ENCODE assay signal across 8 mouse cellular contexts in the genomic region with DNA sequence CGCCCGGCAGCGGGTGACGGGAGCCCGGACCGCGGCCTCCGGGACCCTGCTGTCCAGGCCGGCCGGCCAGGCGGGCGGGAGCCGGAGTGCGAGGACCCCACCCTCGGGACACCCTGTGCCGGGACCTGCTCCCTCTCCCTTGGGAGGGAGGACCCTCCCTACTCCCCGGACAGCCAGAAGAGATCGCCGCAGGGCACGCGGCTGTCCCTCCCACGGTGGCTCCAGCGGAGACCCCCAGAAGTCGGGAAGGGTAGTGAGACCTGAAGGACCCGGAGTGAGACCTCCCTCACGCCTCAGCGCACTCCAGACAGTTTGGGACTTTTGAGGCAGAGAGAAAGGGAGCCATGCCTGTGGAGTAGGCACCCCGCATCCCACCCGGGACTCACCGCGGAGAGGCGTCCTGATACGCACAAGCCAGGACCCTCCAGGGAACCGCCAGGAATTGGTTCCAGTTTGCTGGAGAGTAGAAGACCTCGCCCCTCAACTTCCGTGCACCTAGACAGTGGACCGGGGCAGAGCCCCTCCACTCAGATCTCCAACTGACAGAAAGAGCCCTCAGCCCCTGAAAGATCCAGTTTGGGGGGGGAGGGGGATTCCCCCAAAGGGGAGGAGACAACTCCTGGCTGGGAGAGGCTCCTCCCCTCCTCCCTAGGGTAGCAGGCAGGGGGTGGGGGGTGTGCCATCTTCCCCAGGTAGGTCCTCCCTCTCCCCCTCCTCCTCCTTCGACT. TPM values are rescaled to one million over a fixed set of nuclear protein-coding genes. Genes with fewer than 3 reads are reported as not detected.
DNase-seq lines count a peak whose midpoint lies in the region; ATAC-seq lines count a peak whose summit lies in the region.

No protein-coding gene starts in this region.

- H3K4me1 ChIP-seq in forebrain, embryonic 15.5 days: peaks cover 37% of the 10 kb centered on the region
- peaks cover 18% of the 10 kb centered on the region for H3K4me1 ChIP-seq in intestine, embryonic 15.5 days (replicated peaks)
- H3K4me1 ChIP-seq in liver, embryonic 16.5 days (ENCODE audit: control insufficient read depth, low read depth, low read length): peaks cover 31% of the 10 kb centered on the region
- H3K4me1 ChIP-seq in neural tube, embryonic 11.5 days (ENCODE audit: control insufficient read depth, insufficient read depth, low read length): peaks cover 11% of the 10 kb centered on the region

- WGBS in forebrain, embryonic 15.5 days: 0% methylated on average over 30 of the region's 38 CpGs
- under 1% methylated on average over 38 of the region's 38 CpGs for WGBS in intestine, embryonic 15.5 days
- WGBS in liver, embryonic 16.5 days (ENCODE audit: insufficient replicate concordance): 1% methylated on average over 38 of the region's 38 CpGs
- WGBS in neural tube, embryonic 11.5 days: under 1% methylated on average over 32 of the region's 38 CpGs

- H3K27ac ChIP-seq in forebrain, embryonic 15.5 days (replicated peaks): peak overlapping the region; percentile 32; the same call in 1 of the 2 replicates
- H3K27ac ChIP-seq in intestine, embryonic 15.5 days: peak overlapping the region; percentile 77
- peak overlapping the region; percentile 63 for H3K27ac ChIP-seq in liver, embryonic 16.5 days (ENCODE audit: low read length)
- H3K27ac ChIP-seq in neural tube, embryonic 11.5 days (ENCODE audit: low read depth, low read length): 0 out of 2 replicates have a peak overlapping the region, but pooled peaks have one; percentile 4

- peak; percentile 29 for DNase-seq in ovary, postnatal 36 days (ENCODE audit: low spot score)
- DNase-seq in ovary, postnatal 14 days (ENCODE audit: low spot score): no peak
- peak; percentile 41 to 47 for DNase-seq in cerebellum, adult 18-20 months
- peak; percentile 52 for DNase-seq in neural tube, embryonic 11.5 days (ENCODE audit: low spot score)
- DNase-seq in yolk sac, embryonic 10.5 days (ENCODE audit: low spot score): peak; percentile 62

- H3K4me3 ChIP-seq in forebrain, embryonic 15.5 days: peak overlapping the region; percentile 87
- H3K4me3 ChIP-seq in intestine, embryonic 15.5 days (replicated peaks): peak overlapping the region; percentile 94
- peak overlapping the region; percentile 78 for H3K4me3 ChIP-seq in liver, embryonic 16.5 days (ENCODE audit: low read depth, low read length)
- peak overlapping the region; percentile 82 for H3K4me3 ChIP-seq in neural tube, embryonic 11.5 days (ENCODE audit: low read depth, low read length)

- H3K27me3 ChIP-seq in forebrain, embryonic 15.5 days: no peaks in the 10 kb centered on the region
- H3K27me3 ChIP-seq in intestine, embryonic 15.5 days (replicated peaks): no peaks in the 10 kb centered on the region
- H3K27me3 ChIP-seq in liver, embryonic 16.5 days (ENCODE audit: control insufficient read depth, insufficient read depth, low read depth, low read length): peaks cover 7% of the 10 kb centered on the region; the same call in 1 of the 2 replicates
- no peaks in the 10 kb centered on the region for H3K27me3 ChIP-seq in neural tube, embryonic 11.5 days (ENCODE audit: control insufficient read depth, insufficient read depth, low read length)

- H3K36me3 ChIP-seq in forebrain, embryonic 15.5 days: no peaks in the 10 kb centered on the region
- H3K36me3 ChIP-seq in intestine, embryonic 15.5 days: no peaks in the 10 kb centered on the region
- no peaks in the 10 kb centered on the region for H3K36me3 ChIP-seq in liver, embryonic 16.5 days (ENCODE audit: control insufficient read depth, insufficient read depth)
- no peaks in the 10 kb centered on the region for H3K36me3 ChIP-seq in neural tube, embryonic 11.5 days (ENCODE audit: control insufficient read depth, insufficient read depth, low read length)

- ATAC-seq in forebrain, embryonic 15.5 days (replicated peaks): peak; percentile 73
- ATAC-seq in intestine, embryonic 15.5 days: peak; percentile 71
- peak; percentile 52 for ATAC-seq in liver, embryonic 16.5 days (ENCODE audit: low read depth)
- ATAC-seq in neural tube, embryonic 11.5 days (ENCODE audit: insufficient read depth, low FRiP score, low TSS enrichment): peak; percentile 67

- H3K9me3 ChIP-seq in forebrain, embryonic 15.5 days: no peaks in the 10 kb centered on the region
- no peaks in the 10 kb centered on the region for H3K9me3 ChIP-seq in intestine, embryonic 15.5 days
- no peaks in the 10 kb centered on the region for H3K9me3 ChIP-seq in liver, embryonic 16.5 days (replicated peaks; ENCODE audit: control insufficient read depth, low read length)
- H3K9me3 ChIP-seq in neural tube, embryonic 11.5 days (ENCODE audit: control insufficient read depth, low read length): no peaks in the 10 kb centered on the region

- H3K4me2 ChIP-seq in forebrain, embryonic 15.5 days (replicated peaks): peak overlapping the region; percentile 72
- peak overlapping the region; percentile 84 for H3K4me2 ChIP-seq in intestine, embryonic 15.5 days (replicated peaks)
- H3K4me2 ChIP-seq in liver, embryonic 16.5 days (ENCODE audit: low read depth, low read length): peak overlapping the region; percentile 98
- H3K4me2 ChIP-seq in neural tube, embryonic 11.5 days (ENCODE audit: low read depth): peak overlapping the region; percentile 82

- H3K9ac ChIP-seq in forebrain, embryonic 15.5 days (replicated peaks): peak overlapping the region; percentile 93
- H3K9ac ChIP-seq in intestine, embryonic 15.5 days: peak overlapping the region; percentile 89
- H3K9ac ChIP-seq in liver, embryonic 16.5 days (ENCODE audit: low read depth, low read length): peak overlapping the region; percentile 95
- H3K9ac ChIP-seq in neural tube, embryonic 11.5 days (ENCODE audit: low read length): peak overlapping the region; percentile 91

RNA-seq across cellular contexts. Expression of a gene that starts 0.5 kb away (rescaled TPM):
- 6.4 and 6.8 TPM in 2 replicates for polyA plus RNA-seq in forebrain, embryonic 15.5 days (2015; fragmentation: Nextera tagmentation; extraction: Ambion mirVana)
- polyA plus RNA-seq in intestine, embryonic 15.5 days (2015; fragmentation: Nextera tagmentation; extraction: Ambion mirVana): 3.9 and 4.5 TPM in 2 replicates
- polyA plus RNA-seq in liver, embryonic 16.5 days (2015; fragmentation: Nextera tagmentation; extraction: Ambion mirVana): 1.3 and 1.5 TPM in 2 replicates
- polyA plus RNA-seq in neural tube, embryonic 11.5 days (2014; fragmentation: Nextera tagmentation; extraction: Ambion mirVana): 4.8 and 5.1 TPM in 2 replicates

RNA-seq across cellular contexts. Expression of a gene that starts 18.8 kb away (rescaled TPM):
- 19.9 and 20.5 TPM in 2 replicates for polyA plus RNA-seq in forebrain, embryonic 15.5 days (2015; fragmentation: Nextera tagmentation; extraction: Ambion mirVana)
- 11.3 and 13.4 TPM in 2 replicates for polyA plus RNA-seq in intestine, embryonic 15.5 days (2015; fragmentation: Nextera tagmentation; extraction: Ambion mirVana)
- polyA plus RNA-seq in liver, embryonic 16.5 days (2015; fragmentation: Nextera tagmentation; extraction: Ambion mirVana): 12.2 and 13.0 TPM in 2 replicates
- polyA plus RNA-seq in neural tube, embryonic 11.5 days (2014; fragmentation: Nextera tagmentation; extraction: Ambion mirVana): 31.1 and 39.5 TPM in 2 replicates

RNA-seq across cellular contexts. Expression of a gene that starts 35.7 kb away (rescaled TPM):
- 0.89 and 1.3 TPM in 2 replicates for polyA plus RNA-seq in forebrain, embryonic 15.5 days (2015; fragmentation: Nextera tagmentation; extraction: Ambion mirVana)
- polyA plus RNA-seq in intestine, embryonic 15.5 days (2015; fragmentation: Nextera tagmentation; extraction: Ambion mirVana): 2.5 TPM in 2 replicates
- 0.99 and 1.1 TPM in 2 replicates for polyA plus RNA-seq in liver, embryonic 16.5 days (2015; fragmentation: Nextera tagmentation; extraction: Ambion mirVana)
- polyA plus RNA-seq in neural tube, embryonic 11.5 days (2014; fragmentation: Nextera tagmentation; extraction: Ambion mirVana): 1.8 and 2.1 TPM in 2 replicates

RNA-seq across cellular contexts. Expression of a gene that starts 54.0 kb away (rescaled TPM):
- polyA plus RNA-seq in forebrain, embryonic 15.5 days (2015; fragmentation: Nextera tagmentation; extraction: Ambion mirVana): 112 and 122 TPM in 2 replicates
- polyA plus RNA-seq in intestine, embryonic 15.5 days (2015; fragmentation: Nextera tagmentation; extraction: Ambion mirVana): 56.3 and 59.8 TPM in 2 replicates
- polyA plus RNA-seq in liver, embryonic 16.5 days (2015; fragmentation: Nextera tagmentation; extraction: Ambion mirVana): 26.0 and 27.6 TPM in 2 replicates
- 76.4 and 80.7 TPM in 2 replicates for polyA plus RNA-seq in neural tube, embryonic 11.5 days (2014; fragmentation: Nextera tagmentation; extraction: Ambion mirVana)

Comparison
In these comparisons a context has a peak if more than half of its experiments do, and no peak if none do; other contexts are left out.
1. H3K27ac ChIP-seq: peak in every context shown above with its lines; median percentile 77 in intestine, embryonic 15.5 days; 63 in liver, embryonic 16.5 days; 32 in forebrain, embryonic 15.5 days; 4 in neural tube, embryonic 11.5 days.